Mouse (Mus musculus): ENCODE data around the gene Degs2.

The Degs2 gene

DNA sequence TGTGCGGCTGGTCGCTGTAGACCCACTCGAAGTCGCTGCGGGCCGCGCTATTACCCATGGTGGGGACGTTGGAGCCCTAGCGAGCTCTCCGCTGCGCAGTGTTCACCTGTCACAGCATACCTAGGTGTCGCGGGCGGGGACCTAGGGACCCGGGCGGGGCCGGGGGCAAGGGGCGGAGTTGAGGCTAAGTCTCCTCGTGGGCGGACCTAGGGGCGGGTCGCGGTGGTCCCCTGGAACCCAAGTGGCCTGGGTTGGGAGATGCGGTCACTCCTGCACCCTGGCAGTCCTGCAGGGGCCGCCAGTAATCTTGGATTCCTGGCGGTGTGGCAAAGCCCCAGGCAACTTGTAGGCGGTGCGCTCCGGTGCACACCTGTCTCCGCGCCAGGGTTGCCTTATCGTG, at the start of gene Degs2:
Degs2 (minus strand) TSS at position 131 of the 400 bp plus-strand sequence.
- in situ Hi-C loops (cut with MboI; ENCODE audit: unreplicated experiment in 2 of 2), result loop anchor here in 1 of 2 experiments (25.0 kb wide), 2 partner anchors 1260 to 1660 kb away; no protein-coding TSS in a partner anchor

DNA sequence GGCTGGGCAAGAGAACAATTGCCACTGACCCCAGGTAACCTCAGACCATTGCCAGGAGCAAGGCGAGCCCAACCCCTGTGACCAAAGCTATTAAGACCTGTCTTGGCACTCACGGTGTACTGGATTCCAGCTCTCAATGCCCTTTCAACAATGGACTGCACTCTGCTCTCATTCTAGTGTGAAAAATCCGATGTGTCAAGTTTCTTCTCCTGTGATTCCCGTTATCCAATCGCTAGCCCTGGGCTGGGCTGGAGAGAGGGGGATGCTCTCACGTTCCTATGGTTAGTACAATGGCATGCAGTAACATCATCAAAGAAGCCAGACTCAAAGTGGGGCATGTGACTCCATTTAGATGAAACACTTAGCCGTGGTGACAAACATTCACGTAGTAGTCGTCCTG, 49.7 kb upstream of the Degs2 start:
- in situ Hi-C loops (cut with MboI; ENCODE audit: unreplicated experiment in 2 of 2), result loop anchor here in 1 of 2 experiments (25.0 kb wide), 2 partner anchors 311 to 564 kb away; partner anchors contain the start of genes Begain, Ccnk and Setd3

DNA sequence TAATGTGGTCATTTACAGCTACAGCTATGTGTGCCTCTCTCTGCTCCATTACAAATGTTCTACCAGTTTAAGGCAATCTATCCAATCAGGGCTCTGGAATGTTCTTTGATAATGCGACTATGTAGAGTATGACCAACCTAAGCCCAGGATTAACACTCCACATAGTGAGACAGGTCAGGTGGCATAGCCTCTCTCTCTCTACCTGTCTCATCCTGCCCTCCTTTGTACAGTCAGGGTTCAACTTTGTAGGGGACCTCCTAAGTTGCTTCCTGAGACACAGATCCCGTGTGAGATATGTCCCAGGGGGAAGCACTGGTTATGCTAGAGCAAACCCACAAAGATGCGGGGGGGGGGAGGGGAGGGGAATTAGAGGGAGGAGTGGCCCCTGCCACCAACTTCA, 48.1 kb upstream of the Degs2 start:
- in situ Hi-C loops (cut with MboI; ENCODE audit: unreplicated experiment in 2 of 2), result loop anchor here in 1 of 2 experiments (25.0 kb wide), 2 partner anchors 312 to 563 kb away; partner anchors contain the start of genes Begain, Ccnk and Setd3

DNA sequence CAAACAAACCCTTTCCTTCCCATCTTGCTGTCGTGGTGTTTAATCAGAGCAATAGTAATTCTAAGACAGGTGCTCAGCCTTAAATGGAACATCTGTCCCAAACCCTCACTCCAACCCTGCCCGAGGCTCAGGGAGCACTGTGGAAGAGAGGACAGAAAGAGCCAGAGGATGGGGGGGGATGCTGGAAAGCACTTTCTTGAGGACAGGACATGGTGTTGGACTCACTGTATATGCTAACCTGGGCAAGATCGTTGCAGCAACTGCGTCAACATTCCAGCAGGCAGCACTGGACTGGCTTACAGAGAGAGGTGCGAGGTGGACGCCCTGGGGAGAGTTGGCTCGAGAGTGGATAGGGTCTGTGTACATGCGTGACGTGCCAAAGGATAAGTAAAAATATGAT, 47.3 kb upstream of the Degs2 start:
- in situ Hi-C loops (cut with MboI; ENCODE audit: unreplicated experiment in 2 of 2), result loop anchor here in 1 of 2 experiments (25.0 kb wide), 2 partner anchors 1213 to 1638 kb away; no protein-coding TSS in a partner anchor

DNA sequence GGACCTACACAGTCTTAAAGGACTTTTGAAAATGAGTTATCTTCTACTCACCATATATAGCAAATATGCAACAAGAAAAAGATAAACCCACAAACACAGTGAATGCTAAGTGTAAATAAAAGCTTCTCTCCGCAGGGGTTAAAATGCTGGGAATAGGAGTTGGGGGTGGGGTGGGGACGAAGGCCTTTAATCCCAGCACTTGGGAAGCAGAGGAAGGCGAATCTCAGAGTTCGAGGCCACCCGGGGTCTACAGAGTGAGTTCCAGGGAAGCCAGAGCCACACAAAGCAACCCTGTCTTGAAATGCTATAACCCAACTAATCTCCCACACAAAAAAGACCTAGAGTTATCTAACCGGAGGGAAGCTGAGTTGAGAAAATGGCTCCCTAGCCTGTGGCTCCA, 46.9 kb upstream of the Degs2 start:
- in situ Hi-C loops (cut with MboI; ENCODE audit: unreplicated experiment in 2 of 2), result loop anchor here in 1 of 2 experiments (25.0 kb wide), 2 partner anchors 1213 to 1638 kb away; no protein-coding TSS in a partner anchor

DNA sequence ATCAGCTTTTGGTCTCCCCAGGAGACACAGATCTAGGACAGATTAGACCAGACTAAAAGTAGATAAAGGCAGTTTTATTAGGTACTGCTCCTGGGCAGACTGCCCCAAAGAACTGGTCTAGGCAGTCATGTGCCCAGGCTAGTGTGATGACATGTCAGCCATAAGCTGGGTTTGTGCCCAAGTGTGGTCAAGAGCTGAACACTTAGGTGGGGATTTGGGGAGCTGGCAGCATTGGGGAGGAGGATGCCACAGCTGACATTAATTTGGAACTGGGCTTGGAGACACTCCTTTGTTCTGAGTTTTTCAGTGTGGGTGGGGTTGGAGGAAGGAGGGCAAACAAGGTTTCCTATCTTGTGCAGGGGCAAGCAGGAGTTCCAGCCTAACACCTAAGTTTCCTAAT, 43.9 kb upstream of the Degs2 start:
- in situ Hi-C loops (cut with MboI; ENCODE audit: unreplicated experiment in 2 of 2), result loop anchor here in 1 of 2 experiments (25.0 kb wide), 2 partner anchors 1216 to 1641 kb away; no protein-coding TSS in a partner anchor

DNA sequence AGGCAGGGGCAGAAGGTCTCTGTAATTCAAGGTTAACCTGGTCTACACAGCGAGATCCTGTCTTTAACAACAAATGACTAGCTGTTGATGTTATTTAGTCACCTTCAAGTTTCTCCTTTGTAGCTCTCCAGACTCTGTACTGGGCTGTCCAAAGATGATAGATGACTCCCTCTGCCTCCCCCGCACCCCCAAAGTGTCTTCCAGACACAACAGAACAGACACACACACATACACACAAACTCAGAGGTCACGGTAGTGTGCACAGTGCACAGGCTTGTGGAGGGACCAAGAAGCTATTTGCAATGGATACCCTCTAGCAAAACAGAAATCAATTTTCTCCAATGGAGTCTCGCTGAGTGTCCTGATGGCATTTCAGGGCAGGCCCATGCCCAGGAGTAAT, 40.1 kb upstream of the Degs2 start:
- in situ Hi-C loops (cut with MboI; ENCODE audit: unreplicated experiment in 2 of 2), result loop anchor here in 1 of 2 experiments (25.0 kb wide), 2 partner anchors 1220 to 1645 kb away; no protein-coding TSS in a partner anchor

DNA sequence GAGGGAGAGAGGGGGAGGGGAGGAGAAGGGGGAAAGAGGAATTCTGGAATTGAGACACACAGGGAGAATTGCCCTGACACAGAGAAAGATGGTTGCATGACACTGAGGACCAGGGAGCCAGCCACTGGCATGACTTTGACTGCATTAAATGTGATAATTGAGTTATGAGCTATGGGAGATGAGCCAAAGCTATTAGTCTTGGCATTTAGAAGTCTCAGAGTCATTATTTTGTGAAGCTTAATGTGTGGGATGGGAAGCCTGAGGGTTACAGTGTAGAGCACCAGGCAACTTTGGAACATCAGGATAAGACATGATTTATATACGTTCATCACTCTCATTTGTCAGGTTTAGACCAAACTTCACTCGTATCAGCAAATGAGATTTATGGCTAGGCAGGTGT, 39.4 kb upstream of the Degs2 start:
- in situ Hi-C loops (cut with MboI; ENCODE audit: unreplicated experiment in 2 of 2), result loop anchor here in 1 of 2 experiments (25.0 kb wide), 2 partner anchors 1221 to 1646 kb away; no protein-coding TSS in a partner anchor

DNA sequence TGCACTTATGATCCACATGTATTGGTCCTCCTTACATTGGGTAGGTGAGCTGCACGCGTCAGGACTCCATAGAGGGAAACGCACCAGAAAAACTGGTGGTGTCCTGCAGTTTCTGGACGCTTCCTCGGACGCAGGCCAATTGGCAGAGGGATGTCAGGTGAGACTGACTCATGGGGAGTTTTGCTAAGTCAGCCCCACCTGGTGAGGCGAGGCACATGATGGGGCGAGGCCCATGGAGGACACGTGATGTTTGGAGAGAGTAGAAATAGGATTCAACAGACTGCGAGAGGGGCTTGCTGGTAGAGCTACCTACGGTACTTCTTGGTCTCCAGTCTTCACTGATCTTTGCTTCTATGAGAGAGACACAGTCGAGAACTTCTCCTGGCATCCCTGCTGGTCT, 36.6 kb upstream of the Degs2 start:
- in situ Hi-C loops (cut with MboI; ENCODE audit: unreplicated experiment in 2 of 2), result loop anchor here in 1 of 2 experiments (25.0 kb wide), 2 partner anchors 1224 to 1649 kb away; no protein-coding TSS in a partner anchor

DNA sequence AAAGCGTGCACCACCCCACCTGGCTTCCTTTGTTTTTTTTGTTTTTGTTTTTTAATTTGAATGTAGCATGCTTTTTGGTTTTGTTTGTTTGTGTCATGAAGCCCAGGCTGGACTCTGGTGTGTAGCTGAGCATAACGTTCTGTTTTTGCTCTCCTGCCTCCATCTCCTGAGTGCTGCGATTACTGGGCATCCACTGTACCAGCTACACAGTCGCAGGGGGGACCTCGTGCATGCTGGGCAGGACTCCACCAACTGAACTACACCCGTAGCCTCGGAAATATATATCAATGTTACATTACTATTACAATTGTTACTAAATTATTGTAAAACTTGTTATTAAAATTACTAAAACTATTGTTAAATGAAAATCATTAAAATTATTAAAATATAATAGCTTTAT, 35.7 kb upstream of the Degs2 start:
- in situ Hi-C loops (cut with MboI; ENCODE audit: unreplicated experiment in 2 of 2), result loop anchor here in 1 of 2 experiments (25.0 kb wide), 2 partner anchors 1224 to 1649 kb away; no protein-coding TSS in a partner anchor

DNA sequence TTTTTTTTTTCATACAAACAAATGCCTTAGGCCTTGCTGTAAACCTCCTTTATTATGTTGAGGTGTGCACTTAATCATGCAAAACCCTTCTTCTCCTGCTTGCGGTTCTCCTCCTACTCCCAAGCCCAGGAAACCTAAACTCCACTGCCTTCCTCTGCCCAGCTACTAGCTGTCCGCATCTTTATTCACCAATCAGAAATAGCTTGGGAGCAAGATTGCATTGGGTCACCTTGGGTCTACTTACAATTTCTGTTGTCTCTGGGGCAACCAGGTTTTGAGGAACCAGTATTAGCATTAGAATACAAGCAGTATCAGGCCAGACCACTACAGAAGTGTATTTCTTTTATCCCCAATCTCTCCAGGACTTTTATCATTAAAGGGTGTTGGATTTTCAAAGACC, 32.3 kb upstream of the Degs2 start:
- in situ Hi-C loops (cut with MboI; ENCODE audit: unreplicated experiment in 2 of 2), result loop anchor here in 1 of 2 experiments (25.0 kb wide), 2 partner anchors 1228 to 1653 kb away; no protein-coding TSS in a partner anchor

DNA sequence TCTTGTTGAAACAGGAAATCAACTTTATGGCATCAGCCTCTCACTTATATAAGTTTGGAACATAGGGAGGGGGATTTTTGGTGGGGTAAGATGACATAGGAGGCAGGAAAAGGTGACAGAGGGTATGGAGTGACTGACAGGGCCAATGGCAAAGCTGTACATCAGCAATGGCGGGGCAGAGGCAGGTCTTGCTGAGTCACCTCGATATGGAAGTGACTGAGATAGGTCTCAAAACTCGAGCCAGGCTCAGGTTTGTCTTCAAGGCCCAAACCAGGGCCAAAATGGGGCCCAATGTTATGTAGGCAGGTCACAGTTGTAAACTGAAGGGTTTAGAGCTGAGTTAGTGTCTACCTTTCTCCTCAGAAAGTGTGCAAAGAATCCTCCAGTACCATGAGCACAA, 21.7 kb upstream of the Degs2 start:
- in situ Hi-C loops (cut with MboI; ENCODE audit: unreplicated experiment in 2 of 2), result loop anchor here in 1 of 2 experiments (25.0 kb wide), 2 partner anchors 1238 to 1638 kb away; no protein-coding TSS in a partner anchor

DNA sequence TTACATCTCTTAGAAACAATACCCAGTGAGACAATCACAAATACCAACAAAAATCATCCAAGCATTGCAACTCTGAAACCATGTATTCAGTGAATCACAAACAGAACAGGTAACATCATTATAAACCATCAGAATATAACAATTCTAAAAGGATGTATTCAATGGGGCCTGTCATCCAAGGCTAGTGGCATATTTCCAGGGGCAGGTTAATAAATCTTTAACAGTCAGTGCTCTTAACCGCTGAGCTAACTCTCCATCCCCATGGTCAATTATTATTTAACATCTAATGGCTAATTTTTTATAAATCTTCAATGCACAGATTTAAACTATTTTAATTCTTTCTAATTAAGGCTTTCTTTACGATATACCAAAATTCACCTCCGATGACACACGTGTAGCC, 20.3 kb upstream of the Degs2 start:
- in situ Hi-C loops (cut with MboI; ENCODE audit: unreplicated experiment in 2 of 2), result loop anchor here in 1 of 2 experiments (25.0 kb wide), 2 partner anchors 1240 to 1640 kb away; no protein-coding TSS in a partner anchor

DNA sequence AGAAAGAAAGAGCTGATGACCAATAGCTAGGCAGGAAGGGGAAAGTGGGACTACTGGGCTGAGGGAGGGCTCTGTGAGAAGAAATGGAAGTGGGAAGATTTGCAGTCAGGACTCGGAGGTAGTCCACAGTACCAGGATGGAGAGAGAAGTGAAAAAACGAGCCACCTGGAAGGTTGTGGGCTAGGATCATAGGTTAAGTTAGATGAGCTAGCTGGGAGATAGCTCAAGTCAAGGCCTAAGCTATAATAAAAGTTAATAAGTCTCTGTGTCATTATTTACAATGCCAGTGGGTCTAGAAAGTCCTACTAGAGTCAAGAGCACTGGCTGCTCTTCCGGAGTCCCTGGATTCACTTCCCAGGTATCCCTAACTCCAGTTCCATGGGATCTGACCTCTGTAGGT, 16.4 kb upstream of the Degs2 start:
- in situ Hi-C loops (cut with MboI; ENCODE audit: unreplicated experiment in 2 of 2), result loop anchor here in 1 of 2 experiments (25.0 kb wide), 2 partner anchors 1244 to 1644 kb away; no protein-coding TSS in a partner anchor

DNA sequence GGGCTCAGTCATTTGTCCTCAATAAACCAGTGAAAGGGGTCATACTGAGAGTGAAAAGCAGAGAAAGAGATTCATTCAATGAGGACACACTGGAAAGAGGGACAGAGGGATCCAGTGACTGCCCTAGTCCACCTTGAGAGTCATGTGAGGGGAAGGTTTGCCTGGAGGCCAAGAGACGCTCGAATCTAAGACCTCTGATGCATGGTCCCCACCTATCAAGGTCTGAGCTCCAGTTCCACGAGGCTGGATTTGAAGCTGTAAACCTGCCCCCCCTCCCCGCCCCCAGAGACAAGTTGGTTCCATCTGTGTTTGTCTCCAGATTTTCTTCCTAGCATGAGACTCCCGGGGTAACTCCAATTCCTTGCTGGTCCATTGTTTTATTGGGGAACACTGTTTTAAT, 13.7 kb upstream of the Degs2 start:
- in situ Hi-C loops (cut with MboI; ENCODE audit: unreplicated experiment in 2 of 2), result loop anchor here in 1 of 2 experiments (25.0 kb wide), 2 partner anchors 1246 to 1646 kb away; no protein-coding TSS in a partner anchor

DNA sequence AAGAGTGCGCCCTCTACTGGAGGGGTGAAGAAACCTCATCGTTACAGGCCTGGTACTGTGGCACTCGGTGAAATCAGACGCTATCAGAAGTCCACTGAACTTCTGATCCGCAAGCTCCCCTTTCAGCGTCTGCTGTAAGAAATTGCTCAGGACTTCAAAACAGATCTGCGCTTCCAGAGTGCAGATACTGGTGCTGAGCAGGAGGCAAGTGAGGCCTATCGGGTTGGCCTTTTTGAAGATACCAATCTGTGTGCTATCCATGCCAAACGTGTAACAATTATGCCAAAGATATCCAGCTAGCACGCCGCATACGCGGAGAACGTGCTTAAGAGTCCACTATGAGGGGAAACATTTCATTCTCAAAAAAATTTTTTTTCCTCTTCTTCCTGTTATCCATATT, 11.9 kb upstream of the Degs2 start:
- in situ Hi-C loops (cut with MboI; ENCODE audit: unreplicated experiment in 2 of 2), result loop anchor here in 1 of 2 experiments (25.0 kb wide), 2 partner anchors 1248 to 1648 kb away; no protein-coding TSS in a partner anchor

DNA sequence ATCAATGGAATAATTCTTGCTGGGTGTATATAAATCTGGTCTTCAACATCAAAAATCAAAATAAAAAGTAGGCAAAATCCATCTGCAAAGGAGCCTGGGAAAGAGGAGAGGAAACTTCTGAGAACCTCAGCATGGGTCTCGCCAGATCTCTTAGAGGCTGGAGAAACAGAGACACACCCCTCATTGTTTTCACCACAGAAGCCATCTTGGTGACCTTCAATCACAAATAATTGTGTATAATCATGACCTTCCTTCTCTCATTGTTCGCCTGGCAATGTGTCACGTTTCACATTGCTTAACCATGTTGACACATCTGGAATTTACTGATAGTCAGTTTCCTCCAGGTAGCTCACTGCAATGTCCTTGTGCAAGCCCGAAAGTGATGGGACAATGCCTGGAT, 10.4 kb upstream of the Degs2 start:
- in situ Hi-C loops (cut with MboI; ENCODE audit: unreplicated experiment in 2 of 2), result loop anchor here in 1 of 2 experiments (25.0 kb wide), 2 partner anchors 1250 to 1650 kb away; no protein-coding TSS in a partner anchor

DNA sequence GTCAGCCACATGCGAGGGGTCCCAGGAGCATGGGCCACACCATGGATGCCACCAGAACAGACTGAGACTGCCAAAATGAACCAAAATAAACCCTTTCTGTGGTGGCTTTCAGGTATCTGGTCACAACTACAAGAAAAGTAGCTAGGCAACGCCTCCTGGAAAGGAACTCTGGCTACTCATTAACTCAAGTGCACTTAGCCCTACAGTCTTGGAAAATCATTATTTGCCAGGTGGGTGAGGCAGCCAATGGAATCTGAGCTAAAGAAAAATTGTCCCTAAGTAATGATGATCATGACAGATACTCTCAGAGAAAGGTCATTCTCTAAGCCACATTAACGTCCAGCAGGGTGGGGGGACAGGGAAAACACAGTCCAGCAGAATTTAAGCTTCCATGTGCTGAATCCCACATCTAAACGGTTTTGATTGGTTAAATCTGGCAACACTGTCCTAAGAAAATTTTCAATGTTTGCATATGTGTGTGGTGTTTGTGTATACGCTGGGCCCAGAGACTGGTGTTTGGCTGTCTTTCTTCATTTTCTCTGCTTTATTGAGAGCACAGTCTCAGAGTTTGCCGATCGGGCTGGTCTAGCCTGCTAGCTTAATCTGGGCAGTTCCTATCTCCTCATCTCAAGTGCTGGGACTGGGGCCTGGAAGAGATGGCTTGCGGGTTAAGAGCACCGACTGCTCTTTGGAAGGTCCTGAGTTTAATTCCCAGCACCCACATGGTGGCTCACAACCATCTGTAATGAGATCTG, 8.9 kb upstream of the Degs2 start:
- in situ Hi-C loops (cut with MboI; ENCODE audit: unreplicated experiment in 2 of 2), result loop anchor here in 1 of 2 experiments (25.0 kb wide), 2 partner anchors 1251 to 1651 kb away; no protein-coding TSS in a partner anchor

DNA sequence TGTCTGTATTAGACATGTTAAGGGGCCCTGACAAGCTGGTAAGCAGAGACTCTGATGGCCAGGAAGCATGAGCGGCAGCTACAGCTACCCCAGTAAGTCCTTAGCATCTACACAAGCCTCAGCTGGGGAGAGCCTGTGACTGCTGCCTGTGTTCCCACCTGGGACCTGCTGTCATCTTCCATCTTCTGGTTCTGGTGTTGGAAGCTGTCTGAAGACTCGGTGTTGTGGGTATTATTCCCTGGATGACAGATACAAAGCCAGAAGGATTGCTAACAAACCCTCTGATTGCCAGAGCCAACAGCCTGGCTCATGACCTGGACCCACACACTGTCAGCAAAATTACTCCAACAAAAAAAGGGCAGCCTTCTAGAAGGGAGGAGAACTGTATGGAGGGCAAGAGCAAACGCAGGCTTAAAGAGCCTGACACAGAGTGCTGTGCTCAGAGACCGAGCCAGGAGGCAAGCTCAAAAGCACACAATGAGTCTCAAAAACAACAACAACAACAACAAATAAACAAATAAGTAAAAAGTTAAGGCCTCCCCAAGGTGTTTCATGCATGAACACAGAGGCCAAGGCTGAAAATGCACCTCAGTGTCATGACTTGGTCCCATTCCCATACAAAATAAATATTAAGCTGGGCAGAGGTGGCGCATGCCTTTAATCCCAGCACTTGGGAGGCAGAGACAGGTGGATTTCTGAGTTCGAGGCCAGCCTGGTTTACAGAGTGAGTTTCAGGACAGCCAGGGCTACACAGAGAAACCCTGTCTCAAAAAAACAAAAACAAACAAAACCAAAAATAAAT, 8.1 kb upstream of the Degs2 start:
- in situ Hi-C loops (cut with MboI; ENCODE audit: unreplicated experiment in 2 of 2), result loop anchor here in 1 of 2 experiments (25.0 kb wide), 2 partner anchors 1252 to 1652 kb away; no protein-coding TSS in a partner anchor

DNA sequence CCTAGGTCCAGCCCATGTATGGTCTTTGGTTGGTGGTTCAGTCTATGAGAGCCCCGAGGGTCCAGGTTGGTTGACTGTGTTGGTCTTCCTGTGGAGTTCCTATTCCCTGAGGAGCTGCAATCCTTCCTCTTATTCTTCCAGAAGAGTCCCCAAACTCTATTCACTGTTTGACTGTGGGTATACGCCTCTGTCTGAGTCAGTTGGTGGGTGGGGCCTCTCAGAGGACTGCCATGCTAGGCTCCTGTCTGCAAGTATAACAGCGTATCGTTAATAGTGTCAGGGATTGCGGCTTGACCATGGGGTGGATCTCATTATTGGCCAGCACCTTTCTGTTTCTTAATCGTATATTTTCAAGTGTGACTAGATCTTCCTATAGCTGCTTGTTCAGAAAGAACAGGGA, 7.3 kb upstream of the Degs2 start:
- in situ Hi-C loops (cut with MboI; ENCODE audit: unreplicated experiment in 2 of 2), result loop anchor here in 1 of 2 experiments (25.0 kb wide), 2 partner anchors 1253 to 1653 kb away; no protein-coding TSS in a partner anchor
